Mouse (Mus musculus) hindbrain, embryonic 11.5 days (tissue): ENCODE measurements around the gene Yjefn3. TPM values are rescaled to one million over a fixed set of nuclear protein-coding genes. Genes with fewer than 3 reads are reported as not detected.
A peak's percentile ranks its signal among the peaks of the same experiment; 100 is the strongest.

ENCODE experiments used
- ATAC-seq: fragments of 200-750 bp; cut with Nextera tagmentation; 2 replicates; pipeline ENCODE4 v1.8.0; 2017; ENCODE audit warnings: mild to moderate bottlenecking, moderate TSS enrichment, moderate library complexity; ENCODE audit not compliant: low FRiP score
- DNase-seq: peaks from one replicate; pipeline ENCODE4 v3.0.0-alpha.2; 2015; ENCODE audit warnings: low spot score
- H3K27ac ChIP-seq: fragments of 300-500 bp; sonication (generic); 2 replicates; pipeline ENCODE4 v1.5.1; 2014; ENCODE audit warnings: mild to moderate bottlenecking, low read depth, low read length
- H3K27me3 ChIP-seq: fragments of 300-500 bp; sonication (generic); 2 replicates; pipeline ENCODE4 v1.6.1; 2014; ENCODE audit warnings: mild to moderate bottlenecking, low read length, moderate library complexity, mixed read lengths; ENCODE audit not compliant: control insufficient read depth, insufficient read depth
- H3K36me3 ChIP-seq: fragments of 300-500 bp; sonication (generic); 2 replicates; pipeline ENCODE4 v1.6.1; 2014; ENCODE audit warnings: mild to moderate bottlenecking, low read length, moderate library complexity, mixed read lengths; ENCODE audit not compliant: control insufficient read depth, insufficient read depth
- H3K4me1 ChIP-seq: fragments of 300-500 bp; sonication (generic); replicated peaks from 2 replicates; pipeline ENCODE4 v1.6.1; 2014; ENCODE audit warnings: low read length, mixed read lengths; ENCODE audit not compliant: control insufficient read depth, insufficient read depth
- H3K4me2 ChIP-seq: fragments of 300-500 bp; sonication (generic); replicated peaks from 2 replicates; pipeline ENCODE4 v1.6.1; 2014; ENCODE audit warnings: mild to moderate bottlenecking, low read depth, low read length
- H3K4me3 ChIP-seq: fragments of 300-500 bp; sonication (generic); 2 replicates; pipeline ENCODE4 v1.5.1; 2014; ENCODE audit warnings: low read depth, low read length
- H3K9ac ChIP-seq: fragments of 300-500 bp; sonication (generic); 2 replicates; pipeline ENCODE4 v1.6.1; 2014; ENCODE audit warnings: low read depth, low read length
- H3K9me3 ChIP-seq: fragments of 300-500 bp; sonication (generic); 2 replicates; pipeline ENCODE4 v1.6.1; 2016; ENCODE audit warnings: low read length; ENCODE audit not compliant: control insufficient read depth
- WGBS: fragments of 180-500 bp; shearing (Covaris S2); extraction: QIAGEN DNeasy Blood & Tissue Kit; methylation state at CpG from one replicate; pipeline ENCODE4 v1.1.7; 2014; 5-methylcytosine and 5-hydroxymethylcytosine counted together
- polyA plus RNA-seq: library from polyadenylated mRNA; unstranded; fragments of >200 nt; fragmentation: Nextera tagmentation; extraction: Ambion mirVana; gene quantifications from 2 replicates; pipeline ENCODE4 v1.2.1, GENCODE M21; 2014

The Yjefn3 gene
- polyA plus RNA-seq, 1 experiment from 2014 or later = 6.1 TPM

DNA sequence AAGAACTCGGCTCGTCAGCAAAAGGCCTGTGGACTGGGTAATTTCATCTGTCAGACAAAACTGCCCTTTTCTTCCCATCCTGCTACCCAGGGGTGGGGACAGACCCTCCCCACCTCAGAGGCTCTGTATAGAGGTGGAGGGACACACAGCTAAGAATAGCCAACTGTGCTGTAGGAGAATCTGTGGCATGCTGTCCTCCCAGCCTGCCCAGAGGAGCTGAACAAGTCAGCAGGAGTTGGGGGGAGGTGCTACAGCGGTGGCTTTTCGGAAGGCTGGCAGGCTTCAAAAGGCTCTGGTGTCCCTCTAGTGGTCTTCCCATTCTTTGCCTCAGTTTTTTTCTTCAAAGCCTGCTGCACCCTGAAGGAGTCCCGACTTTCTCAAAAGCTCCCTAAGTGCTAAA, 13.2 kb upstream of the Yjefn3 start:
- Histone ChIP-seq H3K4me1 (no peaks in the 10 kb centered on the region), H3K36me3 (peaks cover 19% of the 10 kb centered on the region; the same call in 1 of the 2 replicates), H3K4me2 (no peak overlapping the region), H3K27ac (no peak overlapping the region), H3K27me3 (no peaks in the 10 kb centered on the region), H3K9ac (no peak overlapping the region), H3K4me3 (no peak overlapping the region), H3K9me3 (no peaks in the 10 kb centered on the region)
- 46% methylated on average over 5 of the region's 5 CpGs for WGBS
- peak; percentile 33 for DNase-seq
- no peak for ATAC-seq

DNA sequence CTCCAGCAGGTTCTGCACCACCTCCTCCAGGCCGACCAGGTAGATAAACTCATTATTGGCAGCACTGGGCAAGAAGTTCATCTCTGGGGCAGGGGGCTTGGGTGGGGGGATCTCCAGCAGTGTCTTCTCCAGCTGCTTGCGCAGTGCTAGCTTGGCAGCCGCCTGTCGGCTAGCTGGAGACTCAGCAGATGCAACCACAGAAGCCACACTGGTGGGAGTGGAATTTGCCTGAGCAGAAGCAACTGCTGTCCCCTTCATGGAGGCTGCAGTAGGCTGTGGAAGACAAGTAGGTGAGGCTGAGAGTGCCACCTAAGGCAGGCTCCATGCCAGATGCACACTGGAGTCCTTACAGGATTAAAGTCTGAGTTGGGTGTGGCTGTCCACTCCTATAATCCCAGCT, 12.0 kb upstream of the Yjefn3 start:
- WGBS = 89% methylated on average over 4 of the region's 4 CpGs
- Histone ChIP-seq H3K4me1 (no peaks in the 10 kb centered on the region), H3K4me2 (no peak overlapping the region), H3K36me3 (peaks cover 19% of the 10 kb centered on the region; the same call in 1 of the 2 replicates), H3K27me3 (no peaks in the 10 kb centered on the region), H3K4me3 (no peak overlapping the region), H3K9ac (no peak overlapping the region), H3K9me3 (no peaks in the 10 kb centered on the region), H3K27ac (no peak overlapping the region)
- ATAC-seq (no peak), DNase-seq (no peak)

- ATAC-seq = no peak
- no peaks in the 10 kb centered on the region for H3K4me1 ChIP-seq
- no peak overlapping the region for H3K4me3 ChIP-seq
- no peak overlapping the region for H3K9ac ChIP-seq
- H3K27ac ChIP-seq = no peak overlapping the region
- H3K9me3 ChIP-seq = no peaks in the 10 kb centered on the region
- no peak for DNase-seq
- no peaks in the 10 kb centered on the region for H3K27me3 ChIP-seq
- peaks cover 23% of the 10 kb centered on the region; the same call in 1 of the 2 replicates for H3K36me3 ChIP-seq
- 91% methylated on average over 12 of the region's 12 CpGs for WGBS
- H3K4me2 ChIP-seq = no peak overlapping the region
Observed at GRCm38 (mm10) chr8:69912478-69913074, 10.1 kb upstream of the Yjefn3 start.

DNA sequence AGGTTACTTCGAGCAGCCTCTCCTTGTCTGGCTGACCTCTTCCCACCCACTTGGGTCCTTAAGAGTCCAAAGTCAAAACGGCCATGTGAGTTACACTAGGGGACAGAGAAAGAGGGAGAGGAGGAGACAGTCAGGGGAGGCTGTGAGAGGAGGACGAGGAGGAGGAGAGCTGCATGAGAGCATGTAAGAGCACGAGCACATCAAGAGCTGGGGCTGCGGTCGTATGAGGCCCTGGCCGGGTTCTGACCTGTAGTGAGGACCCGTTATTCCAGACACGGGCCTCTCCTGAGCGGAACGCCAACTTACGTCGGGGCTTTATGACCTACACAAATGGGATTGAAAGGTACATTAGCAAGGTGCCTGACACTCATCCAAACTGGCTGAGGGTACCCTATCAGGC, 9.4 kb upstream of the Yjefn3 start:
- Histone ChIP-seq H3K27me3 (no peaks in the 10 kb centered on the region), H3K4me2 (no peak overlapping the region), H3K9ac (no peak overlapping the region), H3K36me3 (peaks cover 23% of the 10 kb centered on the region; the same call in 1 of the 2 replicates), H3K9me3 (no peaks in the 10 kb centered on the region), H3K4me1 (no peaks in the 10 kb centered on the region), H3K27ac (no peak overlapping the region), H3K4me3 (no peak overlapping the region)
- no peak for ATAC-seq
- WGBS = 95% methylated on average over 13 of the region's 13 CpGs
- no peak for DNase-seq

- H3K9ac ChIP-seq = no peak overlapping the region
- H3K27ac ChIP-seq = no peak overlapping the region
- peaks cover 7% of the 10 kb centered on the region; the same call in 1 of the 2 replicates for H3K36me3 ChIP-seq
- H3K27me3 ChIP-seq = no peaks in the 10 kb centered on the region
- H3K9me3 ChIP-seq = no peaks in the 10 kb centered on the region
- DNase-seq = no peak
- no peak overlapping the region for H3K4me2 ChIP-seq
- H3K4me3 ChIP-seq = no peak overlapping the region
- 0 out of 2 replicates have a peak, but pooled peaks cover 3% of the 10 kb centered on the region for H3K4me1 ChIP-seq
- no peak for ATAC-seq
- 86% methylated on average over 2 of the region's 2 CpGs for WGBS
Observed at GRCm38 (mm10) chr8:69907106-69907505, 4.6 kb upstream of the Yjefn3 start.

DNA sequence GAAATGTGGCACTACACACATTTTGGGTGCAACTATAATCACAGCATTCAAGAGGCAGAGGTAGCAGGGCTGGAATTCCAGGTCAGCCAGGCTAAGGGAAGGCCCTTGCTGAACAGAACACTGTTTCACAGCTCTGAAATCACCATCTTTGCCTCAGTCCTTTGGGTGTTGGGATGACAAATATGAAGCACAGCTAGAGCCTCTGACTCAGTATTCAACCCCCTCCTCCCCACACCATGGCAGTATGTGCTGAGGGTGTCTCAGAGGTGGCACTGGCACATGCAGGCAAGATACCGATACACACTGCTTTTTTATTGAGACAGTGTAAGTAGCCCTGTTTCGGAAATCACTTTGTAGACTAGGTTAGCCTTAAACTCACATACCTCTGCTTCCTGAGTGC, 3.7 kb upstream of the Yjefn3 start:
- DNase-seq (no peak), ATAC-seq (no peak)
- Histone ChIP-seq H3K36me3 (peaks cover 7% of the 10 kb centered on the region; the same call in 1 of the 2 replicates), H3K4me2 (no peak overlapping the region), H3K9me3 (no peaks in the 10 kb centered on the region), H3K4me1 (0 out of 2 replicates have a peak, but pooled peaks cover 3% of the 10 kb centered on the region), H3K27me3 (no peaks in the 10 kb centered on the region), H3K9ac (no peak overlapping the region), H3K4me3 (no peak overlapping the region), H3K27ac (no peak overlapping the region)
- 85% methylated on average over 2 of the region's 2 CpGs for WGBS

GRCm38 (mm10) chr8:69904096-69904495, 1.6 kb upstream of the Yjefn3 start:
- no peak overlapping the region for H3K9ac ChIP-seq
- H3K4me2 ChIP-seq = no peak overlapping the region
- DNase-seq = no peak
- H3K4me1 ChIP-seq = 0 out of 2 replicates have a peak, but pooled peaks cover 5% of the 10 kb centered on the region
- H3K27ac ChIP-seq = no peak overlapping the region
- no peaks in the 10 kb centered on the region for H3K9me3 ChIP-seq
- no peaks in the 10 kb centered on the region for H3K27me3 ChIP-seq
- H3K36me3 ChIP-seq = peaks cover 3% of the 10 kb centered on the region; the same call in 1 of the 2 replicates
- WGBS = 88% methylated on average over 8 of the region's 8 CpGs
- no peak overlapping the region for H3K4me3 ChIP-seq
- no peak for ATAC-seq

- peak overlapping the region; percentile 62 for H3K4me2 ChIP-seq
- WGBS = under 1% methylated on average over 42 of the region's 45 CpGs
- no peaks in the 10 kb centered on the region for H3K9me3 ChIP-seq
- H3K36me3 ChIP-seq = no peaks in the 10 kb centered on the region
- peak overlapping the region; percentile 70 for H3K27ac ChIP-seq
- H3K9ac ChIP-seq = peak overlapping the region; percentile 73
- H3K4me3 ChIP-seq = peak overlapping the region; percentile 66
- DNase-seq (peak; percentile 100), ATAC-seq (peak; percentile 86)
- H3K27me3 ChIP-seq = no peaks in the 10 kb centered on the region
- H3K4me1 ChIP-seq = 0 out of 2 replicates have a peak, but pooled peaks cover 5% of the 10 kb centered on the region
Observed at GRCm38 (mm10) chr8:69903063-69903542, 591 bp upstream of the Yjefn3 start.
